Mouse (Mus musculus) v-Abl transformed pro-B cells (cell line): ENCODE measurements at regions not wholly inside any gene's neighbourhood (a gene's known extent, or its start where the extent isn't known, plus 50 kb on each side); places are given as distances from the start of the nearest gene placed in this dataset.

ENCODE experiments used
- in situ Hi-C, 2 experiments: fragments of 400-800 bp; cut with MboI; formaldehyde crosslinking; loops; one replicate each; pipeline ENCODE4 v1.15.1; 2025; ENCODE audit not compliant: unreplicated experiment in 2 of 2

DNA sequence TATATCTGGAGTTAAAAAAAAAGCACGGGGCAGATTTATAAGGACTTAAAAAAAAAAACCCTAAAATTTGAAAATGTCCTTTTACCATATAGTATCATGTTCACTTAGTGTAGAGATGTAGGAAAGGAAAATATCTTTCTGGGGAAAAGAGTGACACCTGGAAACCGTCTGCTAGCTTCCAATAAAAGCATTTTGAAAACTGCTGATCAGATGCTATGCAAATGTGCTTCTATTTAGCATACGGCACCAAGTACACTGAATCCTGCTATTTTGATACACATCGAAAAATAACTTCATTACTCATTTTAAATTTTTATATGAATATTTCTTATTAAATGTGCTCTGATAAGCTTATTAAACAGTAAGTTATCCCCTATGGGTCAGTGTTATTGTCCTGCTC lies 148.1 kb upstream of the Rasa1 start:
- in situ Hi-C loops, result no loop called here

DNA sequence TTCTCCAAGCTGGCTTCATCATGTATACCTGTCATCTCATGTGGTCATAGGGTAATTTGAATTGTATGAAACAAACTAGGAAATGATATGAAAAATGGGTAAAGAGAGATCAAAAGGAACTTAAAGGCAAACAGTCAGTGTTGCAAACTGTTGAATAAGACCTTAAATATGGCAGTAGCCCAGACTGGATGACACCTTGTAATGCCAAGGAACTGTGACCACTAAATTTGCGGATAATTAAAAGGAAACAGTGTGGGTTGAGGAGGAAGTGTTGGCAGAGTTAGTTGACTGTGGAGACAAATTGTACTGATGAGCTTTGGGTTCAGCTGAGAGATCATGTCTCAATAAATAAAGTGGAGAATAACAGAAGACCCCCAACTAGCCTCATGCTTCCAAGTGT lies 147.3 kb upstream of the Rasa1 start:
- in situ Hi-C loops, result no loop called here

DNA sequence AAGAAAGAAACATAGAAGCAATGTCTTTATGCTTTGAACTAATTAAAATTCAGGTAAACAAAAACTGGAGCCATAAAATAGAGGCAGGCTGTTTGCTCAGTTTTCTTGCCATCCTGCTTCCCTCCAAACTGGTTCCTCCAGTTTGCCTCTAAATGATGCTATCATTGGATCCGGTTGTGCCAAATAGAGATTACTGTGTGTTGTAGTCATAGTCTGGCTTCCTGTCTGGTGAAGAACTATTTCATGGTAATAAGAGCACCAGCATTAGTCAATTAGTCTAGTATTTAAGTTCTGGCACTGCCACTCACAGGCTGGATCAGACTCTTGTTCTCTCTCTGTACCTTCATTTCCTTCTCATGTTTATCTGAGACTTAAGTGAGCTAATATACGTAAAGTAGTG lies 141.9 kb upstream of the Rasa1 start:
- in situ Hi-C loops, result no loop called here

DNA sequence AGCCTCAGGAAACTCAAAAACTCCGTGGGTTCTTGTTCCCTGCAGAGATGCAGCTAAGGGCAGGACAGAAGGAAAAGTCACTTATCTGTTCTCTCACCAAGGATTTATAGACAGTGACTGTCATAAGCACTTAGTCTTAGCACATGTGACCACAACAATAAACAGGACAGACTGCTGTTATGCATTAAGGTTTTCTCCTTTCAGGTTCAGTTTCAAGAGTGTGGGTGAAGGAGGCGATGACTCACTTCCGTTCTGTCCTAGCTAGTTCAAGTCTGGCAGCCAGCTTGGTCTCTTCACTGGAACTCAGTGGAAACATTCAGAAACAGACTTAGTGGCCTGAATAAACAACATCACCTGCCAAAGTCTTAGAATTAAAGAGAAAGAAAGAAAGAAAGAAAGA lies 141.1 kb upstream of the Rasa1 start:
- in situ Hi-C loops, result no loop called here

DNA sequence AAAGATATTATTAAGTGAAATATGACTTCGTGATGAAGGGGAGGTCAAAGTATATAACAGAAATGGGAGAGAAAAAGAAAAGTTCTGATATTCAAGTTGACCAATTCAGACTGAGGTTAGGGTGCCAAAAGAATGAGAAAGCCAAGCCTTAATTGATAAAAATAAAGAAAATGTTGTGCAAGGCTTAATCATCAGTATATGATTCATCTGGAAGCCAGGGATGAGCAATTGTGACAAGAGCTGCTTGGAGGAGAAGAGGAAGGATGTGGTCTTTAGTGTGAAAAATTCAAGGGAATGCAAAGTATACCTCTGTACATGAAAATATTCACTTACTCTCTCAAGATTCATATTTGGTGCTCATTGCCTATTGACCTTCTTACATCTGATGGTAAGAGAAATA lies 129.7 kb upstream of the Rasa1 start:
- in situ Hi-C loops, result no loop called here

DNA sequence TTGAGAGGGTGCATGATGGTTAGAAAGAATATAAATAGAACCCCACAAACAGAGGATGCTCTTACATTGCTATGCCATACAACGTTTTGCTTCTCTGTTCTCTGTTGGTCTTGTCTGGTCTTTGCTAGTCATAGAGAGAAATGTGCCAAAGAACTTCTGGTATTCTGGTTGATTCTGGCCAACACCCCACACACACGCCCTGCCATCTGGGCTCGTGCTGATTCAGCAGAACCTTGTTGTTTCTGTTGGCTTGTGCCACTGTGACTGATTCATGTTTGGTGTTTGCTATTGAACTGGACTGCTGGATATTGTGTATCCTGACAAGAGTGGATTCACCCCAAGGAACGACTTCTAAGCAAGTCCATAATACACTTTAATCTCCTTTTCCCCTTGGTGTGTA lies 126.0 kb upstream of the Rasa1 start:
- in situ Hi-C loops, result no loop called here

GRCm38 (mm10) chr13:85411327-85411726 lies 122.4 kb upstream of the Rasa1 start:
- in situ Hi-C loops, result no loop called here

- in situ Hi-C loops, result no loop called here
Measured at GRCm38 (mm10) chr13:85398834-85399233, 109.9 kb upstream of the Rasa1 start.

DNA sequence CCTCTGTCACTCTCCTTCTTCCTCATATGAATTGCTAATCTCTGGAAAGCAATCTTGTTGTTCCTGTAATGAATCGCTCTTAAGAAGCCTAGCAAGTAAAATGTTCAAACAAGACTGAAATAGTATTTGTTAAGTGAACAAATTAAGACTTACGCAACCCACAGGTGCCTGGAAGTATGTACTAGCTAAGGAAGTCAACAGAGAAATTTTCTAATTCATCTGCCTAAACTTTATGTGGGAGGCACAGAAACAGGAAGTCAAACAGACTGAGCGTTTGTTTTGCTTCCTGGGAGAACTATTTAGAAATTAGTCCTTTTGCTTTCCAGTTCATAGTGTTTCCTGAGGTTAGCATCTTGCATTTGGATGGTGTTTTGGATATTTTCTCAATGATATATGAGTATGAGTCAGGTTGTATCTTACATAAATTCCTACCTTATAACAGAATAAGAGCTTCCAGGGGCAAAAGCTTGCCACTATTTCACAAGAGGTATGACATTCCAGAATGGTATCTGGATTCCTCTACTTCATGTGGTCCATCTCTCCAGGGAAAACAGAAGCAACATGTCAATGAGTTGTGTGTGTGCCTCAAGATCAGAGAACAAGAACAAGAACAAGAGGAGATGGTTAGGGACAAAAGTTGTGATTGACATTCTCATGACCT lies 87.5 kb upstream of the Rasa1 start:
- in situ Hi-C loops, result no loop called here

- in situ Hi-C loops, result no loop called here
Measured at GRCm38 (mm10) chr13:85359621-85360020, 70.7 kb upstream of the Rasa1 start.

- in situ Hi-C loops, result no loop called here
Measured at GRCm38 (mm10) chr13:85359143-85359542, 70.2 kb upstream of the Rasa1 start.

DNA sequence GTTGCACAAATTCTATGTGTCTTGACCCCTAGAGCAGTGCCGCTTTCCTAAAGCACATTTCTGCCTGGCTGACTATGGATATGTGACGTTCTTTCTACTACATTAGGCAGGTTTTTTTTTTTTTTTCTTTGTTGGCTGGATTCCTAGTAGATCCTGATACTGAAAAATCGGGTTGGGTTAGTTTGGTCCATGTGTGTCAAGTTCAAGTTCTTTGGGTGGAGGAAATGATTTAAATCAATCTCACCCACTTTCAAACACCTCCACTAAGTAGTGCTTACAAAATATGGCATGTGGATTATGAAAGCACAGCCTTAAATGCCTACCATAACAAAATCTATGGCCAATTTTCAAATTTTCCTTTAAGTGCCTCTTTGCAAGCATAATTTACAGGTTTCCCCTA lies 63.1 kb upstream of the Rasa1 start:
- in situ Hi-C loops, result no loop called here
